ENCODE assay signal across 14 mouse cellular contexts in the genomic region with DNA sequence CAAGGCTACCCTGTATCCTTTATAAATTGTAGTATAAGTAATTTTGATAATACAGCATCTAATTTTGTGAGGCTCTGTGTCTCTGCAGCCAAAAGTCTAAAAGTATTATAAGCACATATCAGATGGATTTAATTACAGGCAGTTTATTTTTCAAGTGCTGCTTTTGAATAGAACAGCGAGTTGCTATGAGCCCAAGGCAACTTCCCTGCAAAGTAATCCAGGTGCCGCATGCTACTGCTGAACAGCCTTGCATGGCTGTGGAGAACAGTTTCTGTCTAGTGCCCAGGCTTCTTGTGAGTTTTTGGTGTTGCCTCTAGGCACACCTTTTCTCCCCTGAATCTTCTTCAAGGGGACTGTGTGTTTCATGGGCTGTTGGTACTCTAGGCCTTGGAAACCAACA.
"Had no signal": no experiment of that assay in that cellular context is flagged by ENCODE, and none has a peak within 500 bp of the region (broad histone marks: within the 10 kb centered on the region; RNA-seq: fewer than 3 reads in every experiment).

No protein-coding gene starts in this region.

- H3K4me1 ChIP-seq: limb, embryonic 15.5 days had no signal

- H3K36me3 ChIP-seq: limb, embryonic 15.5 days; midbrain, embryonic 12.5 days had no signal

- H3K4me3 ChIP-seq: layer of hippocampus, adult 2 months; limb, embryonic 15.5 days; midbrain, embryonic 12.5 days had no signal

- H3K9me3 ChIP-seq: limb, embryonic 15.5 days; midbrain, embryonic 12.5 days had no signal

- H3K27ac ChIP-seq: kidney, postnatal 0 days; limb, embryonic 15.5 days; liver, embryonic 14.5 days; macrophage; midbrain, embryonic 12.5 days had no signal

- DNase-seq: kidney, postnatal 25 days; layer of hippocampus, adult 9-11 months; liver, postnatal 0 days; lung, embryonic 14.5 days; thymus, adult 18-20 months; thymus, postnatal 36 days had no signal

- ATAC-seq: liver, postnatal 0 days; lung, postnatal 0 days had no signal

- H3K27me3 ChIP-seq: limb, embryonic 15.5 days; midbrain, embryonic 12.5 days had no signal

- H3K4me2 ChIP-seq: limb, embryonic 15.5 days; liver, embryonic 11.5 days; lung, embryonic 14.5 days; midbrain, embryonic 12.5 days had no signal

- H3K9ac ChIP-seq: limb, embryonic 15.5 days; liver, embryonic 14.5 days; liver, postnatal 0 days; lung, embryonic 14.5 days; midbrain, embryonic 12.5 days had no signal
